Mouse (Mus musculus): Measurements from ENCODE around the gene Cers6.

DNA sequence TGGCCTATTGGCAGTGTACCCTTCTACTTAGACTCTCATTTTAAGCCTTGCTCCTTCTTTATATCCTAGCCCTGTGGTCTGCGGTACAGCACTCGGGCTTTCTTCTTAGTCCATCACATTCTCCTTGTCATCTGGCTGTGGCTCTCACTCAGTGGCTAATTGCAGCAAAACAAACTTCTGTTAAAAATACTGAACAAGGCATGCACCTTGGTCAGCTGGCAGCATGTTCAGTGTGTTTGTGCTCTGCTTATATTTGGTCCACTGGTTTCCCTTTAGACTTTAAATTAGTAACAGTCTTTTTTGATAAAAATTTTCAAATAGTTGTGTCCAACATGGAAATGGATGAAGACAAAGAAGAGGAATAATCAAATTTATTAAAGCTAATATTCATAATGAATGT, 94.3 kb downstream of the Cers6 start:
- TF ChIP-seq CTCF (conservative IDR thresholded peaks at IDR 0.05; ENCODE audit: low read length) (no peak), POU5F1 (IDR thresholded peaks at IDR 0.05; ENCODE audit: borderline replicate concordance, low read length) (no peak)

Measured in E14TG2a.4 (cell line).